Mouse (Mus musculus): ENCODE measurements around the gene Dnaaf3. TPM values are rescaled to one million over a fixed set of nuclear protein-coding genes. Genes with fewer than 3 reads are reported as not detected.
"Not testable (repeated sequence)": the region's sequence is repeated elsewhere in the genome, so short reads cannot be mapped to it uniquely, and the experiment has no call there.

Gene Dnaaf3
- total RNA-seq (2022): under 1 TPM; 0.22 to 0.79 (median 0.30) TPM

DNA sequence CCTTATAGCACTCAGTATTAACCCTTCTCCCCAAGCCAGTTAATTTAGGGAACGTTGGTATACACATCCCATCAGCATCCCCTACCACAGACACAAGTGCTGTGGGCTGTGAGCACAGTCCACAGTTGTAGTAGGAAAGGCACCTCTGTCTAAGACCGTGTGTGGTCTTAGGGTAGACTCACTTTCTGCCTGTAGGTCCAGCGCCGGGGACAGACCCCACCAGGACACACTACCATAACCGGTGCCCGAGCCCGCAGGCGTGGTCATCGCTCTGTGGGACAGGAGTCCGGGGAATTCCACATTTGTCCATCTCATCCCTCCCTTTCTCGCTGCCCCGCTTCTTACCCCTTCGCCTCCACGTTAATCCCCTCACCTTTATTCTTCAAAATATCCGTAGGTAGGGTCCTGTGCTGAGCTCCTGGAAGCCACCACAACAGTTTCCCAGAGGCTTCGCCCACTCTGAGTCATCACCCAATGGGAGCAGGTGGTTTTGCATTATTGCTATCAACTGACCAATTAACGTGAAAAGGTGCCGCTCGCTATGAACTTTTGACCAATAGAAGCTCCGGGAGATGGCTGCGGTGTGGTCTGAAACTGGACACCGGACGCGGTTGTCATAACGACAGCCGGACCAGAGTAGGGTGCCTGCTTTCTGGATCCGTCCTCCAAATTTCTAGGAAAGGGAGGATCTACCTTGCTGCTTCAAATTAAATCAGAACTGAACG, at the start of gene Dnaaf3:
TSS of gene Dnaaf3 (minus strand) at position 449 of the 725 bp plus-strand sequence.
- no peak for DNase-seq (ENCODE audit: low spot score in 2 of 2)

DNA sequence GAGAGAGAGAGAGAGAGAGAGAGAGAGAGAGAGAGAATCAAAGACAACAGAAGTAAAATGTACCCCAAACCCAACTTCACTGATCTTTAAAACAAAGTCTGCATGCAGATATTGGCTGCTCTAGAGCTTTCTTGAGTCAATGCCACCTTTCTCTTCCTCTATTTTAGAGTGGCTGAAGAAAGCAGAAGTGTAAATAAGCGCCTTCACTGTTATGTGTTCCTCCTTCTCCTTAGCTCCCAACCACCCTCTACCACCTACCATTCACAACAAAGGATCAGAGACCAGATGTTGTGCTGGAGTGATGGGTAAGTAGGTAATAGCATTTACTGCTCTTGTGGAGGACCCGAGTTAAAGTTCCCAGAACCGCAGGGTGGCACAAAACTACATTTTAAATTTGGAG, 49.2 kb upstream of the Dnaaf3 start:
- DNase-seq (ENCODE audit: low spot score in 2 of 2): not testable (repeated sequence)

DNA sequence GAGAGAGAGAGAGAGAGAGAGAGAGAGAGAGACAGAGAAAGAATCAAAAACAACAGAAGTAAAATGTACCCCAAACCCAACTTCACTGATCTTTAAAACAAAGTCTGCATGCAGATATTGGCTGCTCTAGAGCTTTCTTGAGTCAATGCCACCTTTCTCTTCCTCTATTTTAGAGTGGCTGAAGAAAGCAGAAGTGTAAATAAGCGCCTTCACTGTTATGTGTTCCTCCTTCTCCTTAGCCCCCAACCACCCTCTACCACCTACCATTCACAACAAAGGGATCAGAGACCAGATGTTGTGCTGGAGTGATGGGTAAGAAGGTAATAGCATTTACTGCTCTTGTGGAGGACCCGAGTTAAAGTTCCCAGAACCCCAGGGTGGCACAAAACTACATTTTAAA, 40.1 kb upstream of the Dnaaf3 start:
- DNase-seq (ENCODE audit: low spot score in 2 of 2): not testable (repeated sequence)

DNA sequence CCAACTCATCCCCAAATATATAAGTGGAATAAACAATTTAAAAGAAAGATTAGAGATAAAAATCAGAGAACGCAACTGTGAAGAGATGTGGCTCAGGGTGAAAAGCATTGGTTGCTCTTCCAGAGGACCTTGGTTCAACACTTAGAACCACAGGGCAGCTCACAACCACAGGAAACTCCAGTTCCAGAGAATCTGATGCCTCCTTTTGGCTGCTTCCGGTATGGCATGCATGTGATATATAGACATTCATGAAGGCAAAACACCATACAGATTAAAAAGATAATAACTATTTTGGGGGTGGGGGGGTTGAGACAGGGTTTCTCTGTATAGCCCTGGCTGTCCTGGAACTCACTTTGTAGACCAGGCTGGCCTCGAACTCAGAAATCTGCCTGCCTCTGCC, 30.4 kb upstream of the Dnaaf3 start:
- DNase-seq (ENCODE audit: low spot score in 2 of 2): no peak

DNA sequence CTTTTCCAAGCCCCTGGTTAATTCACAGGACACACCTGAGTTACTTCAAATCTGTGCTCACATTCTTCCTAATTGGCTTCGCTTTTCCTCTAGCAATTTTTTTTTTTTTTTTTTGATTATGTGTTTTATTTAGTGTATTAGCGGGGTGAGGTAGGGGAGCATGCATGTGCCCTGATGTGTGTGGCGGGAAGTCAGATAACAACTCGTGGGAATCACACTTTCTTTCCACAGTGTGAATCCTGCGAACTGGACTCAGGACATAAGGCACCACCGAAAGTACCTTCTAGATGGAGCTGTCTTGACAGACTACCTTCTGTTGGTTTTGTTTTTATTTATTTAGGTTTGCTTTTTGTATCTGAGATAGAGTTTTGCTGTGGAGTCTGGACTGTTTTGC, 24.9 kb upstream of the Dnaaf3 start:
- no peak for DNase-seq (ENCODE audit: low spot score in 2 of 2)

DNA sequence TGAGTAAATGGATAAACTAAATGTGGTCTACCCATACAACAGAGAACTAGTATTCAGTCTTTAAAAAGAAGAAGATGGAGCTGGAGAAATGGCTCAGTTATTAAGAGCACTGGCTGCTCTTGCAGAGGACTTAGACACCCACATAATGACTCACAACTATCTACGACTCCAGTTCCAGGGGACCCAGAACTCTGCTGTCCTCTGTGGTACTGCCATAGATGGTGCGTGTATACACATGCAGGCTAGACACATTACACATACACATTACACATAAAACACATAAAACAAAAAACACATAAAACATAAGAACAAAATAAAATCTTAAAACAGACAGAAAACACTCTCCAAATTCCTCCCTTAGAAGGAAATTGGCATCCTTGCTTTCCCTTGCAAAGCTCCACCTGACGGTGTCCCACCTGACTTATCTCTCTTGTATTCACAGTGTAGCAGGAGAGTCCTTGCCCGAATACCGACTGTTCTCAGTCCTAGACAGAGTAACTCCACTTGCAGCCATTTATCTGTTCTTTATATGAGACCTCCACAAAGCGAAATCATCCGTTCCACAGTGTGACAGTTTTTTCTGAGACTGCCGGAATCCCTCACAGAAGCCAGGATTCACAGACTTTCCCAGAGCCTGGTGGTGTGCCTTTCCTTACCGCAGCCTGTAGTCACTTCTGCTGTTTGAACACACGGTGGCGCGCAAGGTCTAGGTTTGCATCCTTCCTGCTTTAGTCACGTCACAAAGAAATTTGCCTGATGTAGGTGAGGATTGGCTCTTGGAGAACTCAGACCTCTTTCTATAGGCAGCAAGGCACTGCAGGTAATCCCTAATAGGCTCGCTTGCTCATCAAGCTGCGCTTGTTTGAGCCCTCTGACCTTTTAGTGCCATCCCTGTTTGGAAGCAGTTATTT, 24.3 kb upstream of the Dnaaf3 start:
- peak; percentile 46 to 67 for DNase-seq (ENCODE audit: low spot score in 2 of 2)

DNA sequence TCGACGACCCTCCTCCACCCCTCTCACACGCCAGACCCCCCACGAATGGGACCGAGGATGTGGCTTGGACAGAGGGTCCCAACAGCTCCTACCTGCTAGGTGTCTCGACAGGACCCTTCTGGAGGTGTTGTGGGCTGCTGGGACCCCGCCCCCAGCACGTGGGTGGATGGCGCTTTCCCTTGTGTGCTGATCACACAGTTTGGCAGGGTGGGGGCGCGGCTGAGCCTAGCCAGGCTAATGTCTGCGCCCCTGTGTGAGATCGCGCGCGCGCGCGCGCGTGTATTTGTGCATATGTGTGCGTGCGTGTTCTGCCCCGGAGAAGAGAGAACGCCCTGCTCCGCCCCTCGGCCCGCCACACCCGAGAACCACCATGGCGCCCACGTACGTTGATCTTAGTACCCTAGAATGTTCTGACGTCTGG, 15.0 kb upstream of the Dnaaf3 start, which contains the start of gene Syt5:
TSS of gene Syt5 (minus strand) at position 321 of the 421 bp plus-strand sequence.
- peak; percentile 56 to 83 for DNase-seq (ENCODE audit: low spot score in 2 of 2)

DNA sequence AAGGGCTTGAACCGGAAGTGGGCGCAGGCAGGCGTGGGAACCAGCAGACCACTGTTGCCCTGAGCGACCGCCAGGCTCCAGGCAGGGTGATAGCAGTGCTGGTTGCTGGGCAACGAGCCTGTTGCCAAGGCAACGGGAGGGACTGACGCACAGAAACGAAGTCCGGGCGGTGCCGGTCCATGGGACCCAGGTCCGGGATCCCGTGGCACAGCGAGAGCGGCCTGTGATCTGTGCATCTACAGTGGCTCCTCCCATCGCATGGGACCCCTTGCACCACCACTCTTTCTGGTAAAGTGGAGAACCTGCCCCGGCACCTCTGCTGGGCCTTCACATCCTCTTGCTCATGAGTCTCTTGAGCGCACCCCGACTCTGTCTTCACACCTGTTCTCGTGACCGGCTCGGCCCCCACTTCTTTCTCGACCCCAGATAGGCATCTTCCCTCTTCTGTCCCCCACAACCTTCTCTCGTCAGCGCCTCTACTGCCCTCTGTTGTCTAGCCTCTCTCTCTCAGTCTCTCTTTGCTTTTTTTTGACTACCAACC, 14.4 kb upstream of the Dnaaf3 start:
- peak; percentile 93 to 97 for DNase-seq (ENCODE audit: low spot score in 2 of 2)

DNA sequence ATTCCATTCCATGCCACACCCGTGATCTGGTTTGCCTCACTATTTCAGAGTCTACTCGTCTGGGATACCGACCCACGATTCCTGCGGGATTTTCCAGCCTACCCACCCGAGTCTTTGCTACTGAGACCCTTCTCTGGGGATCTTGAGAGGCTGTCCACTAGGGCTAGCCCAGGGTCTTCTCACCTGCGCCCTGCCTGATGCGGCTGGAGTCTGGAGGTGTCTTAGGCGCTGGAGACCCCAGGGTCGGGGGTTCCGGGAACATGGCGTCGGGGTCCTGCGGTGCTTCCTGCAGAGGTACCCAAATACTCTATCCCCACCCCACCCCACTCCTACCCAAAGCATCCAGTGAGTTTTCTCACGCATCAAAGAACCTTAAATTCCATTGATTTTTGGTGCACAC, 13.8 kb upstream of the Dnaaf3 start:
- no peak for DNase-seq (ENCODE audit: low spot score in 2 of 2)

DNA sequence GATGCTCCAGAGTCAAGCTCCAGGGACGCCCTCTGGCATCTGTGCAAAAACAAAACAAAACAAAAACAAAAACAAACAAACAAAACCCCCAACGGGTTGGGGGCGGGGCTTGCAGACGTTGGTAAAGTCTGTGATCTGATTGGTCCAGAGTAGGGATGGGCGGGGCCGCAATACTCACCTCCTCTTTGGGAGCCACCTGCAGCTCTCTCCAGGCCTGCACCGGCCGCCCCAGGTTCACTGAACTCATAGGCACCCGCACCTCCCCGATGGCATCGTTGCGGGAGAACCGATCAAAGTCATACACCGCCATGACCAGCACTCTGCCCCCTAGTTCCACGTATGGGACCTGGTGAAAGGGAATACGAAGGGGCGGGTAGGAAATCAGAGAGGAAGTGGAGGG, 9.8 kb upstream of the Dnaaf3 start:
- DNase-seq (ENCODE audit: low spot score in 2 of 2): no peak

DNA sequence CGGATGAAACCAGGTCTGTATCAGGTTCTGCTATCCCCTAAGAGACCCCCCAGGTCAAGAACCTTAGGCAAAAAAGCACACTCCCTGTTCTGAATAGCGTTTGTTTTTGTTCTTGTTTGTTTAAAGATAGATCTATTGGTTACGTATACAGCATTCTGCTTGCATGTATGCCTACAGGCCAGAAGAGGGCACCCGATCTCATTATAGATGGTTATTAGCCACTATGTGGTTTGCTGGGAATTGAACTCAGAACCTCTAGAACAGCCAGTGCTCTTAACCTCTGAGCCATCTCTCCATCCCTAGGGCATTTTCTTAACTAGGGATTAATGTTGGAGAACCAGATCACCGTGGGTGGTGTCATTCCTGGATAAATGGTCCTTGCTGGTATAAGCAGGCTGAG, 9.1 kb upstream of the Dnaaf3 start:
- DNase-seq (ENCODE audit: low spot score in 2 of 2): no peak

DNA sequence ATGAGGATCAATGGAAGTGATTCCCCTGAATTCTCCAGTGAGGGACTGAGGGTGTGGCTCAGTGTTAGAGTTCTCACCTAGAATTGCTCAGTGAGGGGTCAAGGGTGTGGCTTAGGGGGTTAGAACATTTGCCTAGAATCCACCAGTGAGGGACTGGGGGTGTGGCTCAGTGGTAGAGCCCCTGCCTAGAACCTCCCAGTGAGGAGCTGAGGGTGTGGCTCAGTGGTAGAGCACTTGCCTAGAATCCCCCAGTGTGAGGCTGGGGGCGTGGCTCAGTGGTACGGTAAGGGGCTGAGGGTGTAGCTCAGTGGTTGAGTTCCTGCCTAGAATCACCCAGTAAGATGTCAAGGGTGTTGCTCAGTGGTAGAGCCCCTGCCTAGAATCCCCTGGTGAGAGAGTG, 6.8 kb upstream of the Dnaaf3 start:
- no peak for DNase-seq (ENCODE audit: low spot score in 2 of 2)

DNA sequence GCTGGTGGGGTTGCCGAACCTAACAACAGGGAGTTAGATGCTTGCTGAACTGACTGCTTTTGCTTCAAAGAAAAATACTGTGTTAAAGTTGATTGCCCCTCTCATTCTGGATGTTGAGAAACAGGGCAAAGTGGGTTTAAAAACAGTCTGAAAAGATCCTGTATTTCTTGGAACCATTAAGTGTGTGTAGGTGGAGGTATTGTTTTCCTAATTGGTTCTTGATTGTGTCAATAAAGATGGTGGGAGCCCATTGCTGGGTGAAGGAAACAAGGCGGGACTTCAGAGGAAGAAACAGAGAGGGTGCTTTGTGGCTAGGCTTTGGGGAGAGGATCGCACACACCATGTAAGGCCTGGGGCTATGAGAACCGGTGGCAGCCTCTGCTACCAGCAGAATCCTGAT, 4.9 kb upstream of the Dnaaf3 start:
- no peak for DNase-seq (ENCODE audit: low spot score in 2 of 2)

DNA sequence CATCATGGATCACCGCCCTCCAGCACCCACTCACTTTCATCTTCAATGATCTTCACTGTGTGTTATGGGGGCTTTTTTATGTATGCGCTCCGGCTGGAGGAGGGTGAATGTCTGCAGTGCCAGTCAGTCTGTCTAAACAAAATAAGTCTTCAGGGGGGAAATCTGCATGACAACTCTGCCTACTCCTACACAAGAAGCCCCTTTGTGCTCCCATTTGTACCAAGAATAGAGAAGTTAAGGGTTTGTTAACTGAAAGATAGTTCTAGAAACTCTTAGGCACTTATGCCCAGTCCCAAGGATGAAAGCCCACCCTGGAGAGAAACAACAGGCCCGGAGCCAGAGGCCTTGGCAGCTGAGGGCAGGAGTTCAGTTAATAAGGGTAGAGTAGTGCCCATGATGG, 4.1 kb upstream of the Dnaaf3 start:
- no peak for DNase-seq (ENCODE audit: low spot score in 2 of 2)

DNA sequence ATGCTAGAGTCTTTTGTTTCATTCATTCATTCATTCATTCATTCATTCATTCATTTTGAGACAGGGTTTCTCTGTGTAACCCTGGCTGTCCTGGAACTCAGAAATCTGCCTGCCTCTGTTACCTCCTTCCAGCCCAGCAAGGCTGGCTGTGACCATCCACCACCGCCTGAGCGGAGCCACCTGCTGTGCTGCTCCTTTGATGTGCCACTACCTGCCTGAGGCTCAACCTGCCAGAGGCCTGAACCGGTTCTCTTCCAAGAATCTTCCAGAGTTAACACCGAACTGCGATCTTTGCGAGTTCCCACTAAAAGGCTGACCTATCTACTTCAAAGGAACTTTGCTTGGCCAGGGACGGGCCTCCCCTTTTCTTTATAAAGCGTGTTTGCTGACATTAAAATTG, 2.1 kb downstream of the Dnaaf3 start:
- DNase-seq (ENCODE audit: low spot score in 2 of 2): not testable (repeated sequence)

DNA sequence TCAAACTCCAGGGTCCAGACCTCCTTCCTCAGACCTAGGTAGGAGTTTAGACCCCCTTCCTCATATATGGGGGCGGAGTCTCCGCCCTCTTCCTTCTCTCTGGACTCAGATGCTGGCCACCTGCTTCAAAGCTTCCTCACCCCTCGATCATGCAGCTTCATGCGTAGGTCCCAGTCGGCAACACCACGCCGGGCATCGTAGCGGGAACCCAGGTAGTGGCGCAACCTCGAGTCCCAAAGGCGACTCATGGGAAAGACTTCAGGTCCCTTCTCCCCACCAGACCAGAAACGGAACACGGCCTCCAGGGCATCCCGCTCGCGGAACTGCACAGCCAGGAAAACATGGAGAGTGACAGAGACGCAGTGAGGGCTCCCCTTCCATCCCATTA, 5.0 kb downstream of the Dnaaf3 start:
- DNase-seq (ENCODE audit: low spot score in 2 of 2): no peak

DNA sequence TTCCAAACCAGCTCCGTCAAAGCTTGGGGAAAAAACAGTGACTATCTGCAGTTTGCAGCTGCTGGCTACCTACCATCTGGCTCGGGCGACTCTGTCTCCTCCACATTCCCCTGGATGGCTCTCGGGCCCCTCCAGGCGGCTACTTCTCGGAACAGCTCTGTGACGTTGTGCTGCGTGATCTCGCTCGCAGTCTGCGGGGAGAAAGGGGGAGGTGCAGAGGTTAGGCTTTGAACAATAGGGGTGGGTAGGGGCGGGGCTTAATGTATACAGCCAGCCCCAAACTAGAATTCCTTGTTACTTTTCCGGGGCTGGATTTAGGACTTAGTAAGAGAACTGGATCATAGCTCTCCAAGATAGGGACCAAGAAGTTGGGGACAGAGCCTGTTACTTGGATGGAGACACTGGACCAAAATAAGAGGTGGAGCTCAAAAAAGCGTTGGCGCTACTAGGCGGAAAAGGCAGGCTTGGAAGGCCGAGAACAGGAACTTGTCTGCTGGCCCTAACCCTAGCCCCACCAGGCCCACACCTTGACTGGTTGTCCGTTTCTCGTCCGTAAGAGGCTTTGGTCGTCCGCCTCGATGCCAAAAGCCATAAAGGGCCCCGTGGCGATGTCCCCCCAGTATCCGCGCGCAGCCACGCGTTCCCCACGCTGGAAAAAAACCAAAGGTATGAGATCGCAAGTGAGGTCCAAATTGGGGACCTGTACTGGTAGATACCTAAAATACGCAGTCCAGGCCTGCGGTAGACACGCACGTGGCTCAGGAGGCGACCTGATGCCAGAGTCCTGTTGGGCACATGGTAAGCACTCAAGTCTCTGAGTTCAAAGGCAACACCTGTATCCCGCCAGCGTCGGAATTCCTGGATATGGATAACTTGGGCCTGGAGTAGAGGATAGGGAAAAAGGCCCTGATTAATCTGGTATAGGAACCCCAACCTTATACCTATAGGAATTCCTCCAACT, 5.6 kb downstream of the Dnaaf3 start:
- DNase-seq (ENCODE audit: low spot score in 2 of 2): peak in 1 of 2 experiments; percentile 65

DNA sequence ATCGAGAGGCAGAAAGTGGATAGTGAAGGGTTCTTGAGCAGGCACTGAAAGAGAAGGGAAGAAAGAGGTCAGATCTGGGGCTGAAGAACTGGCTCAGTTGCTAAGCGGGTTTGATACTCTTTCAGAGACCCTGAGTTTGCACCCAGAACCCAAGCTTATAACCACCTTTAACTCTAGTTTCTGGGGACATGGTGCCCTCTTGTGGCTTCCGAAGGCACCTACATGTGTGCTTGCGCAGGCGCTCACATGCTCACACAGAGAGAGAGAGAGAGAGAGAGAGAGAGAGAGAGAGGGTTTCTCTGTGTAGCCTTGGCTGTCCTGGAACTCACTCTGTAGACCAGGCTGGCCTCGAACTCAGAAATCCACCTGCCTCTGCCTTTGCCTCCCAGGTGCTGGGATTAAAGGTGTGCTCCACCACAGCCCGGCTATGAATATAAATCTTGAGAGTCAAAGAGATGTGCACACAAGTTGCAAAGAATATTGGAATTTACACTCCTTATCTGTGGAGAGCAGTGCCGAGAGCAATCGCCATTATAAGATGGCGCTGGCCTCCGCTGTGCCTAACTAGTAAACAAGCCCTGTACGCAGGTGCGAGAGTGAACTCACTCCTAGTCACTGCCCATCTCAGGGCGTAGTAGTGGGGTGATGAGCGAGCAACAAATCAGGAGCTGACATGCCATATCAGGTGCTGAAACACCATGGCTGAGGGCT, 7.9 kb downstream of the Dnaaf3 start, which contains the start of gene Tnni3:
TSS of gene Tnni3 (minus strand) at position 18 of the 711 bp plus-strand sequence.
- DNase-seq (ENCODE audit: low spot score in 2 of 2): not testable (repeated sequence)

DNA sequence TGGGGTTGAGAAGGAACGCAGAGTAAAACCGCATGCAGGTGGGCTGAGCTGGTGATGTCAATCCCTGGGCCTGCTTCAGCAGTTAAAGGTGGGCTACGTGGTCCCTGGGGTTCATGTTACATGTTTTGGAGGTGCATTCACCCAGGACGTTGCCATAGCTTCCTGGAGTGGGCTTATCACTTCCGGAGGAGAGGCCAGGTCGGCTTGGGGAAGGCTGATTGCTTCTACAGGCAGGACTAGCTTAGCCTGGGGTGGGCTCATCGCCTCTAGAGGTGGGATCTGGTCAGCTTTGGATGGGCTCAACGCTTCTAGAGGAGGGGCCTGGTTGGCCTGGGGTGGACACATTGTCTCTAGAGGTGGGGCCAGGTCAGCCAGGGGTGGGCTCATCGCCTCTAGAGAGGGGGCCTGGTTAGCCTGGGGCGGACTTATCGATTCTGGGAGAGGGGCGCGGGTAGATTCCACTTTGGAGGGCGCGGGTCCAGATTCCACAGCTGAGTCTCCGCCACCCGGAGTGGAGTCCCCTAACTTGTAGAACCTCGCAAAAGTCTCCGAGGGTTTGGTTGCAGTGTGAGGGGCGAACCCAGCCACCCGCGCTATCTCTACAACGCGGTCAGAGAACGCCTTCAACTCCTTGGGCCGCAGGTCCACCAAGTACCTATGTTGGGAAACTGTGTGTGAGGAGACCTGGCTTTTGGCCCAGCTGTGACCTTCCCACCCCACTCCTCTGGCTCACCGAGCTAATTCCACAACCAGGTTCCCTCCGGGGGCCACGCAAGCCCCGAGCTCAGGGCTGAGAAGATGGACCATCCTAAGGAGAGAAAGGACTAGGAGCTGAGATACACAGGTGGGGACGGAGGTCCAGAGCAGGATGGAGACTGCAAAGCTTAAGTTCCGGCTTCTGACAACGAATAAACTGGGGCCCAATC, 8.8 kb downstream of the Dnaaf3 start:
- DNase-seq (ENCODE audit: low spot score in 2 of 2): no peak

Measured in left cerebral cortex, adult 8-10 months (tissue).